Mouse (Mus musculus): ENCODE data around the gene Cfap74.
A peak's percentile ranks its signal among the peaks of the same experiment; 100 is the strongest.
"Not testable (repeated sequence)": the region's sequence is repeated elsewhere in the genome, so short reads cannot be mapped to it uniquely, and the experiment has no call there.

The Cfap74 gene

GRCm38 (mm10) chr4:155408695-155409057, 314 bp upstream of the Cfap74 start:
- peak; percentile 18; the same call in 1 of the 2 replicates for ATAC-seq (ENCODE audit: low TSS enrichment)

DNA sequence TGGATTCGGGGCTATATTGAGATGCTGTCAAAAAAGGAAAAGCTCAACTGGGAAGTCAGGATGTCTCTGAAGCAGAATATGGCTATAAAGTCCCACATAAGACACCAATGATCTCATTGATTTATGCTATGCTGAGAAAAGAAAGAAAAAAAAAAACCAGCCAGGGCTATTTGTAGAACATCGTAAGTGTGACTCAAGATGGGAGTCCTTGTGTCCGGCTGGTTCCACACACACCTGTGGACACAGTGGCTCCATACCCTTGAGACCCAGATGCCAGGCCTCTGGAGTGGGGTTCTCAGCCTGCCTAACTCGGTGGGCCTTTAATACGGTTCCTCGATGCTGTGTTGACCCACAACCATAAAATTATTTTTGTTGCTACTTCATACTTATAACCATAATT, 3.1 kb downstream of the Cfap74 start:
- ATAC-seq (ENCODE audit: low TSS enrichment): no peak

DNA sequence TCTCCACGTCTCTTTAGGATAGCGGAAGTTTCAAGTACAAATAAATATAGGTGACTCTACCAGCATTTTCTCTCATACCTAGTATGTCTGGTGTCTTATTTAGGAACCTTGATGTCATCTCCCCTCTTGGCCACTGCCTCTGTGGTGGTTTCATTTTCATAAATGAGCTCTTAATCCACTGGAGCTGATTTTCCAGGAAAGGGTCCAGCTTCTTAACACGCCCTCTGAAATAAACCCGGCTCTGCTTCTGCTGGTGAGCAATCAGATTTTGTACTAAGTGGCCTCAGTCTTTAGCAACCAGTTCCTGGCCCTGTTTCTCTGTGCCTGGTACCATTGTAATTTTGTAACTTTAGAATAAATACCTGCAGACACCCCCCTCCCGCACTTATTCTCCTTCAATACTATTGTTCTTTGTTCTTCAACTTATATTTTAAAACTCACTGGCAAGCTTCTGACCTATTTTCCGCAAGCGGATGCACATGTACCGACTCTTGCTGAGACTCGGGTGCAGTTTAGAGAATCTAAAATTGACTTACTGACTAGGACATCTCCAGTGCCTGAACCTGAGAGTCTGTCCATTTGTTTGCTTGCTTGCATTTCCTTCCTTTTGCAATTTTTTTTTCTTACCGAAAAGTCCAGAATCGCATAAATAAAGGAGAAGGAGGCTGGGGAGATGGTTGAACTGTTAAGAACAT, 4.8 kb downstream of the Cfap74 start:
- no peak for ATAC-seq (ENCODE audit: low TSS enrichment)

- no peak for ATAC-seq (ENCODE audit: low TSS enrichment)
These were observed 5.8 kb downstream of the Cfap74 start for GRCm38 (mm10) chr4:155414656-155415235.

DNA sequence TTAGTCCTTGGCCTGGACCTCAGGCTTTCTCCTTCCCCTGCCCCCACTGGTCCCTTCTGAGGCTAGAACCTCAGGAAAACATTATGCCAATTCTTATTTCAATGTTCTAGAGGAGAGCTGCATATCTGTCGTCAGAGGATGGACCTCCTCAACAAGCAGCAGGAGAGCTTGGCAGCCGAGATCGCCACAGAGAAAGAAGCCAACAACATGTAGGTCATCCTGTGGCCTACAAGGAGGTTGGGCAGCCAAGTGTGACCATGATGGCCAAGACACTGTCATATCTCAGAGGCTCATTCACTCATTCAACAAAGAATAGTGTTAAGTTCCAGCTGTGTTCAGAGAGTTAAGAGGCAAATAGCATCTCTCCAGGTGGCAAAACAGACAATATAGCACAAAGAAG, 11.1 kb downstream of the Cfap74 start:
- no peak for ATAC-seq (ENCODE audit: low TSS enrichment)

DNA sequence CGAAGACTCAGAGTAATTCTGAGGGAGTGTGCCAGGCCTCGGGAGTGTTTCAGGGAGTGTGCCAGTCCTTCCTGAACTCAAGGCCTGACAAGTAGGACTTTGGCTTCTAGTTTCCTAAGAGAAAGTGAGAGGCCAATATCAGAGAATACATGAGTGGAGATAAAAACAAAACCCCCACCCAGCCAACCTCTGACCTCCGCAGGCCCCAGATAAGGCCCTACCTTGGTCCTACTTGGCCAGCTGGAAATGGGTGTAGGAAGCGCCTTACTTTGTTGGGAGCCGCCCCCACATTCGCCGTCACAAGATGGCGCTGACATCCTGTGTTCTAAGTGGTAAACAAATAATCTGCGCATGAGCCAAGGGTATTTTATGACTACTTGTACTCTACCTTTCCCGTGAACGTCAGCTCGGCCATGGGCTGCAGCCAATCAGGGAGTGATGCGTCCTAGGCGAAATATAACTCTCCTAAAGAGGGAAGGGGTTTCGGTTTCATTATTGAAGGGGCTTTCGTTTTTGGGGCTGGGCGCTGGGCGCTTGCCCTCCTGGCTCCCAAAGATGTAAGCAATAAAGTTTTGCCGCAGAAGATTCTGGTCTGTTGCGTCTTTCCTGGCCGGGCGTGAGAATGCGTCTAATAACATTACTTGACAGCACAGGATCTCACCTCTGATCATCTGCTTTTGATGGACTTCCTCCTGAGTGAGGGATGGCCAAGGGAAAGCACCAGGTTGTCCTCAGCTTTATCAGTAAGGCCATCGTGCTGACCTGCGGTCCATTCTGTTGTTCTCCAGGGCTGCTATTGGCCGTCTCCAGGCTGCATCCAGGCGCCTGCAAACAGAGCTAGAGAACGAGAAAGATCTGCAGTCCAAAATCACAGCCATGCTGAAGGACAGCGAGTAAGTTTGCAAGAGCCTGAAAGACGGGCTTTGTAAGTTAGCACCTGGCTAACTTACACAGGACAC, 12.7 kb downstream of the Cfap74 start:
- ATAC-seq (ENCODE audit: low TSS enrichment): not testable (repeated sequence)

- 0 out of 2 replicates have a peak, but pooled peaks have one; percentile 20 for ATAC-seq (ENCODE audit: low TSS enrichment)
These were observed 15.0 kb downstream of the Cfap74 start for GRCm38 (mm10) chr4:155423988-155424387.

GRCm38 (mm10) chr4:155426272-155426671, 17.3 kb downstream of the Cfap74 start:
- ATAC-seq (ENCODE audit: low TSS enrichment): no peak

GRCm38 (mm10) chr4:155428442-155428841, 19.5 kb downstream of the Cfap74 start:
- ATAC-seq (ENCODE audit: low TSS enrichment): no peak

DNA sequence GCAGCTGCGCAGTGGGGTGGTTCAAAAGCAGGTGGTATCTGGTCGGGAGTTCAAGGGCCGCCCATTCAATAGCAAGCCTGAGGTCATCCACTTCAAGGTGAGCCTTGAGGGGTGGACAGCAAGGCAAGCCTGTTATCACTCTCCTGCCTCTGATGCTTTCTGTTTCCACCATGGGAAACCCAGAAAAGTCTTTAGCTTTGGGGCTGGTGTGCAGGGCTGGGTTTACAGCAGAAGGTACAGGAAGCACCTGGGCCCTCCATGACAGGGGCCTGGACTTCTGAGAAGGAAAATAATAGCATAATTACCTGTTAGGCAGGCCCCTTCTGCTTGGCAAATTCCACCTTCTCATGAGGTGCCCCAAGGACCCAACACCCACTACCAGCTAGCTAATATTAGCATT, 20.2 kb downstream of the Cfap74 start:
- ATAC-seq (ENCODE audit: low TSS enrichment): no peak

DNA sequence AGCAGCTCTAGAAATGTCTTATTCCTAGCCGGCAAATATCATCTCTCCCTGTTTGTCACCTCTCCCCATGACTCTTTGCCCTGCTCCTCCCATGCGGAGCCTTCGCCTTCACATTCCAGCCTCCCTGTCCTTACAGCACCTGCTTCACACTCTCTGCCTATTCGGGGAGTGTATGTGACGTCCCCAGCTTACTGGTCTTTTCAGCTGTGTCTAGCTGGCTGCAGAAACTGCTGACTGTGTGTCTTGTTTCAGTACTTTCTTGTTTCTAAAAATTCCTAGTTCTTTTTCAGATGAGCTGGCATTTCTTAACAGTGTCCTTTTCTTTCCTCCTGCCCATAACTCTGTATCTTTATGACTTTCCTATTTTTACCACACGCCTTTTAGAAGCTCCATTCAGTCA, 23.4 kb downstream of the Cfap74 start:
- peak; percentile 81 for ATAC-seq (ENCODE audit: low TSS enrichment)

DNA sequence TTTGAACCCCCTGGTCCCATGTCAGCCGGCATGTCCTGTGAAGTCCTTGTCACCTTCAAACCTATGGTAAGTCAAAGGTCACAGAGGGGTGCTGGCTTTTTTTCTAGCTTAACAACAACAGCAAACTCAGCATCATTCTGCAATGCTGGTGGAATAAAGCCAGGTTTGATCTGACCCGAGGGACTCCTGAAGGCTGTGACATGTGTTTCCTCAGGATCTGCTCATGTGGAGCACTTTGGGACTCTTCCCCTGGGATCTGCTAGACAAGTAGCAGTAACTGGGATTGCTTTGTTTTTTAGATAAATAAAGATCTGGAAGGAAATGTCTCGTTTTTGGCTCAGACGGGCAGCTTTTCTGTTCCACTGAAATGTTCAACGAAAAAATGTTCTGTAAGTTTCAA, 25.0 kb downstream of the Cfap74 start:
- no peak for ATAC-seq (ENCODE audit: low TSS enrichment)

DNA sequence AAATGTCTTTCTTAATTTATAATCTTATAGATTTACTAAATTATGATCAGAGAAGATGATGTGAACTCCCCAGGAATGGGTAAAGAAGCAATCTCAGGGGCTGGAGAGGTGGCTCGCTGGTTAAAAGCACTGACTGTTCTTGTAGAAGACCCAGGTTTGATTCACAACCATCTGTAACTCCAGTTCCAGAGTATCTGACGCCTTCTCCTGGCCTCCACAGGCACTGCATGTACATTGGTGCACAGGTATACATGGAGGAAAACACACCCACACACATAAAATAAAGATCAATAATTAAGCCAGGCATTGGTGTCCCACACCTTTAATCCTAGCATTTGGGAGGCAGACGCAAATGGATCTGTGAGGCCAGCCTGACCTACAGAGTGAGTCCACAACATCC, 33.8 kb downstream of the Cfap74 start:
- ATAC-seq (ENCODE audit: low TSS enrichment): no peak

DNA sequence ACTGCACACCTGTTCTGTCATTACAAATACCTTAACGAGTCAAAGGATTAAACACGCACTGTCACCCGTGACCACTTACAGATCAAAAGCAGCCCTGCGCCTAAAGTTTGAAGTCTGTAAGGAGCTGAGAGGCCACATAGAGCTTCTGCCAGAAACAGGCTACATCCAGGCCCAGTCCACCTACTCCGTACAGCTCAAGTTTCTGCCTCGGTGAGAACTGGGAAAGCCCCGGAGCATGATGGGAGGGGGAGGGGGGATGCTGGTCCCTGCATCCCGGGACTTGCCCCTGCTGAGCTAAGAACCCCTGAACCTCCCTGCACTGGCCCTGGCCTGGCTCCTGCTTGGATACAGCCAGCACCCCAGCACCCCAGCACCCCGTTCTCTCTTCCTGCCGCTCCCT, 42.6 kb downstream of the Cfap74 start:
- no peak for ATAC-seq (ENCODE audit: low TSS enrichment)

DNA sequence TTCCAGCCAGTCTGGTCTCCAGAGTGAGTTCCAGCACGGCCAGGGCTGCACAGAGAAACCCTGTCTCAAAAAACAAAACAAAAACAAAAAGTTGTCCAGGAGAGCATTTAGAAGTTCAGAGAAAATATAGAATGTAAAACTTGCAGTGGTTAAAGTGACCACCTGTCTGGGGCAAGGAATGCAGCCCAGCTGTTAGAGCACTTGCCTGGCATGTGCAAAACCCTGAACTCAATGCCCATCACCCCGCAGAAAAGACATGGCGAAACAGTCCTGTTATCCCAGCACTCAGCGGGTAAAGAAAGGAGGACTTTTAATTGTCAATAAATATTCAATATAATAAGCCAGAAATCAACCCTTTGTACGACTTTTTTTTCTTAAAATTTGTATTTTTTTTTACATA, 49.6 kb downstream of the Cfap74 start:
- ATAC-seq (ENCODE audit: low TSS enrichment): no peak

- ATAC-seq (ENCODE audit: low TSS enrichment): no peak
These were observed 54.1 kb downstream of the Cfap74 start for GRCm38 (mm10) chr4:155463050-155463449.

DNA sequence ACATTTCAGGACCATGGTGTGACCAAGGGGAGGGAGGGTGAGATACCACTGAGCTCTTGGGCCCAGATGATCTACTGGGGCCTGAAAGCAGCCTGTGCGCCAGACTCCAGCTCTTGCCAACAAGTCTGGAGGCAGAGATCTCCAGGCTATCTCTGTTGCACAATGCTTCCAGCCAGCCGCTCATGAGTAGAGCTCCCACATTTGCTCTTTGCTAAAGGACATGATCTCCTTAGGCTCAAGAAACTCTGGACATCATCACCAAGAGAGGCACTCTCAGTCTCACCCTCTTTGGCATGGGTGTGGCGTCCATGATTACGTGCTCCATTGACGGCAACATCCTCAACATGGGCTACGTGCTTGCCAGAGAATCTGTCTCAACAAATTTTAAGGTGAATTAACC, 54.6 kb downstream of the Cfap74 start:
- no peak for ATAC-seq (ENCODE audit: low TSS enrichment)

DNA sequence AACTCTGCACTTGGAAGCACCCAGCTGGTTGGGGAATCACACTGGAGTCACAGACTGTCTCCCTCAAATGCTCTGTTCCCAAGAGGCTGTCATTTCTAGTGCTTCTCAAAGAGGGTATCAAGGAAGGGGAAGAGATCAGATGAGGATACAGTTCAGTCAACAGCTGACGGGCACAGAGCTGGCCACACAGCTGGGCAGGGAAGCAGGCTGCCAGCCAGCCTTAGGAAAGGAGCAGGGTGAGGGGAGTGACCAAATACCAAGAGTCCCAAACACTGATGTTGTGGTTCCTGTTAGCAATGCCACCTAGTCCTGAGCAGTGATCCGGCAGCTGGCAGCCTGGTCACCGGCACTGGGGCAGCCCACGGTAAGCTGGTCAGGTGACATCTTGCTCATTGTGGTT, 55.1 kb downstream of the Cfap74 start:
- ATAC-seq (ENCODE audit: low TSS enrichment): no peak

GRCm38 (mm10) chr4:155465607-155466006, 56.6 kb downstream of the Cfap74 start:
- no peak for ATAC-seq (ENCODE audit: low TSS enrichment)

DNA sequence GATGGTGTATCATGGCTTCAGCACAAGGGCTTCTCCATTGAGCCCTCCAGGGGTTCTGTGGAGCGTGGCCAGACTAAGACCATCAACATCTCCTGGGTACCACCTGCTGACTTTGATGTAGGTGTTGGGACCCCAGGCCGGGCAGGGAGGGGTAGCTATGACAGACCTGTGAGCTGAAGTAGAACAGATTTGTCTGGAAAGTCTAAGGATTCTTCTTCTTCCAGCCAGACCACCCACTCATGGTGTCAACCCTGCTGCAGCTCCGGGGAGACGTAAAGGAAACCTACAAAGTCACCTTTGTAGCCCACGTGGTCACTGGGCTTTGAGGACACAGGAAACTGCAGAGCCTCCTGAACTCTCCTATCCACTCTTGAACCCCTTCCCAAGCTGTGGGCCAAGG, 57.1 kb downstream of the Cfap74 start:
- no peak for ATAC-seq (ENCODE audit: low TSS enrichment)

GRCm38 (mm10) chr4:155467237-155468010, 58.4 kb downstream of the Cfap74 start:
- ATAC-seq (ENCODE audit: low TSS enrichment): no peak

- ATAC-seq (ENCODE audit: low TSS enrichment): no peak
These were observed 60.0 kb downstream of the Cfap74 start, which contains the start of gene Tmem52 for GRCm38 (mm10) chr4:155468952-155469351. Tmem52 (plus strand) TSS chr4:155469114.

Data from frontal cortex, adult (tissue).